Mouse (Mus musculus) MEL (cell line): ENCODE results near the gene Limch1. TPM values are rescaled to one million over a fixed set of nuclear protein-coding genes. Genes with fewer than 3 reads are reported as not detected.

Experiments used
- DNase-seq: peaks from one replicate; pipeline ENCODE4 v3.0.0; 2011; ENCODE audit warnings: low read depth, low spot score
- H3K27ac ChIP-seq: 2 replicates; pipeline ENCODE4 v1.5.1; 2012; ENCODE audit warnings: low read depth, mild to moderate bottlenecking, control low read depth, low read length, moderate library complexity; ENCODE audit not compliant: control insufficient read depth
- H3K27me3 ChIP-seq, 2 experiments: fragments of 150-350 bp in 1 of 2; sonication (generic) in 1 of 2; 2 replicates each; pipeline ENCODE4 v1.6.1; 2012; ENCODE audit warnings: low read length in 2 of 2, mild to moderate bottlenecking in 2 of 2, improper control_type of control experiment in 1 of 2, moderate library complexity in 1 of 2; ENCODE audit not compliant: insufficient read depth in 2 of 2, control insufficient read depth in 1 of 2
- H3K36me3 ChIP-seq, 2 experiments: 2 replicates each; pipeline ENCODE4 v1.6.1; 2012 to 2014; ENCODE audit warnings: low read length in 2 of 2, improper control_type of control experiment in 1 of 2, inconsistent platforms in 1 of 2, mild to moderate bottlenecking in 1 of 2; ENCODE audit not compliant: insufficient read depth in 2 of 2, control insufficient read depth in 1 of 2
- H3K4me1 ChIP-seq, 2 experiments: fragments of 150-350 bp in 1 of 2; sonication (generic) in 1 of 2; 2 replicates each; pipeline ENCODE4 v1.6.1; 2012; ENCODE audit warnings: low read length in 2 of 2, improper control_type of control experiment in 1 of 2, mild to moderate bottlenecking in 1 of 2; ENCODE audit not compliant: insufficient read depth in 2 of 2, control insufficient read depth in 1 of 2
- H3K4me3 ChIP-seq, 2 experiments: fragments of 150-350 bp in 1 of 2; sonication (generic) in 1 of 2; 2 replicates each; pipeline ENCODE4 v1.5.1; 2012; ENCODE audit warnings: low read depth in 2 of 2, low read length in 2 of 2, mild to moderate bottlenecking in 2 of 2, moderate library complexity in 2 of 2, control low read depth in 1 of 2, improper control_type of control experiment in 1 of 2; ENCODE audit not compliant: control insufficient read depth in 1 of 2, insufficient read depth in 1 of 2
- H3K79me2 ChIP-seq: 2 replicates; pipeline ENCODE4 v1.6.1; 2012; ENCODE audit warnings: mild to moderate bottlenecking, low read length, moderate library complexity; ENCODE audit not compliant: control insufficient read depth, poor library complexity, insufficient read depth
- H3K9ac ChIP-seq: 2 replicates; pipeline ENCODE4 v1.6.1; 2012; ENCODE audit warnings: low read depth, mild to moderate bottlenecking, control low read depth, low read length, moderate library complexity; ENCODE audit not compliant: control insufficient read depth, poor library complexity, severe bottlenecking
- H3K9me3 ChIP-seq: fragments of 150-350 bp; sonication (generic); replicated peaks from 2 replicates; pipeline ENCODE4 v1.6.1; 2012; ENCODE audit warnings: mild to moderate bottlenecking, low read length, improper control_type of control experiment, moderate library complexity; ENCODE audit not compliant: insufficient read depth
- BHLHE40 ChIP-seq: IDR thresholded peaks from 2 replicates; pipeline ENCODE4 v1.6.1; 2012; ENCODE audit warnings: low read depth, mild to moderate bottlenecking, inconsistent platforms, low read length, improper control_type of control experiment, borderline replicate concordance
- CHD1 ChIP-seq: IDR thresholded peaks from 2 replicates; pipeline ENCODE4 v1.6.1; 2012; ENCODE audit warnings: low read depth, mild to moderate bottlenecking, inconsistent platforms, low read length, improper control_type of control experiment
- CHD2 ChIP-seq: IDR thresholded peaks from 2 replicates; pipeline ENCODE4 v1.6.1; 2011; ENCODE audit warnings: low read length, improper control_type of control experiment
- CTCF ChIP-seq, 3 experiments: IDR thresholded peaks in 2 of 3; conservative IDR thresholded peaks in 1 of 3; 2 replicates each; pipeline ENCODE4 v1.5.1; 2011 to 2012; ENCODE audit warnings: low read length in 3 of 3, low read depth in 2 of 3, mild to moderate bottlenecking in 2 of 3, improper control_type of control experiment in 1 of 3, inconsistent platforms in 1 of 3, mixed read lengths in 1 of 3, moderate library complexity in 1 of 3; ENCODE audit not compliant: control insufficient read depth in 1 of 3, insufficient read depth in 1 of 3, poor library complexity in 1 of 3, severe bottlenecking in 1 of 3
- E2F4 ChIP-seq: IDR thresholded peaks from 2 replicates; pipeline ENCODE4 v1.6.1; 2011; ENCODE audit warnings: low read depth, low read length, improper control_type of control experiment, borderline replicate concordance
- ELF1 ChIP-seq: IDR thresholded peaks from 2 replicates; pipeline ENCODE4 v1.6.1; 2014; ENCODE audit warnings: low read depth, mild to moderate bottlenecking, inconsistent platforms, low read length, improper control_type of control experiment, moderate library complexity
- EP300 ChIP-seq, 2 experiments: IDR thresholded peaks; 2 replicates each; pipeline ENCODE4 v1.6.1; 2011; ENCODE audit warnings: improper control_type of control experiment in 2 of 2, low read length in 2 of 2, low read depth in 1 of 2, mild to moderate bottlenecking in 1 of 2
- GATA1 ChIP-seq: IDR thresholded peaks from 2 replicates; pipeline ENCODE4 v1.6.1; 2011; ENCODE audit warnings: low read depth, low read length, improper control_type of control experiment
- HCFC1 ChIP-seq: IDR thresholded peaks from 2 replicates; pipeline ENCODE4 v1.6.1; 2012; ENCODE audit warnings: low read depth, mild to moderate bottlenecking, inconsistent platforms, low read length, improper control_type of control experiment, moderate library complexity
- MAFK ChIP-seq: IDR thresholded peaks from 2 replicates; pipeline ENCODE4 v1.6.1; 2011; ENCODE audit warnings: low read depth, mild to moderate bottlenecking, low read length, improper control_type of control experiment, borderline replicate concordance
- MAX ChIP-seq: IDR thresholded peaks from 2 replicates; pipeline ENCODE4 v1.6.1; 2011; ENCODE audit warnings: low read length, improper control_type of control experiment
- MAZ ChIP-seq: IDR thresholded peaks from 2 replicates; pipeline ENCODE4 v1.6.1; 2012; ENCODE audit warnings: low read depth, mild to moderate bottlenecking, inconsistent platforms, low read length, improper control_type of control experiment
- MXI1 ChIP-seq: IDR thresholded peaks from 2 replicates; pipeline ENCODE4 v1.6.1; 2011; ENCODE audit warnings: mild to moderate bottlenecking, low read depth, low read length, improper control_type of control experiment
- NELFE ChIP-seq: IDR thresholded peaks from 2 replicates; pipeline ENCODE4 v1.6.1; 2011; ENCODE audit warnings: low read depth, low read length, improper control_type of control experiment
- NRF1 ChIP-seq: IDR thresholded peaks from 2 replicates; pipeline ENCODE4 v1.6.1; 2014; ENCODE audit warnings: low read depth, mild to moderate bottlenecking, inconsistent platforms, low read length, improper control_type of control experiment, moderate library complexity; ENCODE audit not compliant: poor library complexity, insufficient read depth, severe bottlenecking
- POLR2AphosphoS2 ChIP-seq: IDR thresholded peaks from 2 replicates; pipeline ENCODE4 v1.6.1; 2011; ENCODE audit warnings: low read length, improper control_type of control experiment
- POLR2AphosphoS5 ChIP-seq: IDR thresholded peaks from 2 replicates; pipeline ENCODE4 v1.6.1; 2012; ENCODE audit warnings: low read depth, borderline replicate concordance, mild to moderate bottlenecking, inconsistent platforms, low read length, moderate library complexity, mixed read lengths
- RAD21 ChIP-seq: IDR thresholded peaks from 2 replicates; pipeline ENCODE4 v1.6.1; 2011; ENCODE audit warnings: mild to moderate bottlenecking, low read depth, low read length, improper control_type of control experiment
- SMC3 ChIP-seq: IDR thresholded peaks from 2 replicates; pipeline ENCODE4 v1.6.1; 2011; ENCODE audit warnings: low read depth, low read length, improper control_type of control experiment
- TAL1 ChIP-seq: IDR thresholded peaks from 2 replicates; pipeline ENCODE4 v1.6.1; 2012; ENCODE audit warnings: mild to moderate bottlenecking, inconsistent platforms, low read length, moderate library complexity, mixed read lengths
- TBP ChIP-seq: IDR thresholded peaks from 2 replicates; pipeline ENCODE4 v1.8.0; 2011; ENCODE audit warnings: low read depth, low read length, improper control_type of control experiment
- TCF12 ChIP-seq: IDR thresholded peaks from 2 replicates; pipeline ENCODE4 v1.6.1; 2014; ENCODE audit warnings: low read depth, mild to moderate bottlenecking, inconsistent platforms, low read length, improper control_type of control experiment, moderate library complexity
- USF2 ChIP-seq, 2 experiments: IDR thresholded peaks; 2 replicates each; pipeline ENCODE4 v1.6.1; 2011 to 2012; ENCODE audit warnings: improper control_type of control experiment in 2 of 2, low read length in 2 of 2, borderline replicate concordance in 1 of 2, inconsistent platforms in 1 of 2, low read depth in 1 of 2, mild to moderate bottlenecking in 1 of 2; ENCODE audit not compliant: insufficient read depth in 1 of 2
- ZC3H11A ChIP-seq: IDR thresholded peaks from 2 replicates; pipeline ENCODE4 v1.6.1; 2012; ENCODE audit warnings: low read depth, mild to moderate bottlenecking, inconsistent platforms, low read length, improper control_type of control experiment
- ZKSCAN1 ChIP-seq: IDR thresholded peaks from 2 replicates; pipeline ENCODE4 v1.6.1; 2012; ENCODE audit warnings: low read depth, mild to moderate bottlenecking, inconsistent platforms, low read length, improper control_type of control experiment, moderate library complexity
- polyA plus RNA-seq, 2 experiments: library from polyadenylated mRNA; stranded (reverse) in 1 of 2; unstranded in 1 of 2; fragments of >175 nt in 1 of 2; fragments of >200 nt in 1 of 2; gene quantifications; 2 replicates each; pipeline versions ENCODE4 v1.2.1 to v1.2.4; 2012; ENCODE audit warnings: low replicate concordance in 2 of 2, low read depth in 1 of 2; ENCODE audit not compliant: insufficient read length in 2 of 2, insufficient read depth in 1 of 2, missing spikeins in 1 of 2
- total RNA-seq: library from RNA; depleted of rRNA; stranded (reverse); fragments of 300-350 nt; gene quantifications from 2 replicates; pipeline ENCODE4 v1.2.3, GENCODE M21; 2012

Gene Limch1
- total and polyA plus RNA-seq, 3 experiments = not detected

DNA sequence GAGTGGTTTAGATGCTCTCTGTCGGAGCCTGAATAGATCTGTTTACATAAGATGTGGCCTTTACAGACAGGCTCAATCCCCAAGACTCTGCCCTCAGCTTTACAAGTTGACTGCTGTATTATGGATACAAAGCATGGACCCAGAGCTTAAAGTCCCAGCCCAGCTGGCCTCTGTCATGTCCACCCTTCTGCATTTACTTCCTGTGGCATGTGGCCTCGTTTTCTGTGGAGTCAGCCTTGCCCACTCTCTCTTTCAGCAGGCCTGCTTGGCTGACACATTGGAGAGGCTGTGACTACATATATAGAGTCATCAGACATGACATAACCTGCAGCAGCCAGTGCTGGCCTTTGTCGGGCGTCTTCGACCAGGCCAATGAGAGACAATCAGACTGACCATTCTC lies 37.8 kb upstream of the Limch1 start:
- H3K9ac ChIP-seq = no peak overlapping the region
- H3K36me3 ChIP-seq = no peaks in the 10 kb centered on the region
- no peaks in the 10 kb centered on the region for H3K9me3 ChIP-seq
- H3K4me1 ChIP-seq = no peaks in the 10 kb centered on the region
- DNase-seq = no peak
- no peaks in the 10 kb centered on the region for H3K79me2 ChIP-seq
- H3K27ac ChIP-seq = no peak overlapping the region
- H3K27me3 ChIP-seq = no peaks in the 10 kb centered on the region
- H3K4me3 ChIP-seq = no peak overlapping the region
- TF ChIP-seq POLR2AphosphoS5 = no peak
- TF ChIP-seq E2F4 = no peak
- no peak for TF ChIP-seq POLR2AphosphoS2
- TF ChIP-seq TBP = no peak
- TF ChIP-seq MAFK = no peak
- no peak for TF ChIP-seq MXI1
- TF ChIP-seq ELF1 = no peak
- no peak for TF ChIP-seq SMC3
- TF ChIP-seq TAL1 = no peak
- TF ChIP-seq USF2 (IDR thresholded peaks at IDR 0.05; ENCODE audit: borderline replicate concordance in 1 of 2, insufficient read depth in 1 of 2, low read depth in 1 of 2, low read length in 2 of 2) = no peak
- no peak for TF ChIP-seq ZC3H11A
- TF ChIP-seq BHLHE40 = no peak
- no peak for TF ChIP-seq MAX
- TF ChIP-seq GATA1 = no peak
- no peak for TF ChIP-seq CTCF (IDR thresholded peaks at IDR 0.05 in 2 of 3, conservative IDR thresholded peaks at IDR 0.05 in 1 of 3; ENCODE audit: control insufficient read depth in 1 of 3, insufficient read depth in 1 of 3, low read depth in 2 of 3, low read length in 3 of 3, poor library complexity in 1 of 3, severe bottlenecking in 1 of 3)
- TF ChIP-seq NRF1 = no peak
- no peak for TF ChIP-seq RAD21
- no peak for TF ChIP-seq HCFC1
- TF ChIP-seq CHD2 = no peak

DNA sequence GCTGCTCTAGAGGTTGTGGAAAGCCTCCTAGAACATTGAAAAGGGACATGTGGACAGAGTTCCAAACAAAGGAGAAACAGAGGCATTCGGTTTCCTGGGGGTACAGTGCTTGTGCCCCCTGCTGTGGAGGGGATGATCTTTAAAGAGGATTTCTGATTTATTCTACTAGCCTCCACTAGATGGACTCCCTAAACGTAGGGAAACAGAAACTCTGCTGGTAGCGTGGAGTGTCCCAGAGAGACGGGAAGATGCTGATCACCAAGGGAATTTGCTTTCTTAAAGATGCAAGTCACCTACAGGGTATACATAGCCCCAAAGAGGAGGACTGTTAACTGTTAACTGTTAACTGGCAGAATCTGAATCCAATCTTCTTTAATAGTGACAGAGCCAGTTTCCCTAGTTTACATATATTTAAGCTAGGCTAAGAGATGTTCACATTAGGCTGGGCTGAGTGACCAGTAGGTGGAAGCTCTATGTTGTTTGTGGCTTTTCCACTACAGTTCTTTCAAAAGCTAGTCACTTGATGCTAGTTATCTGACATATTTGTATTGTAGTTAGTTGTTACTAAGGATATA lies 35.1 kb upstream of the Limch1 start:
- Histone ChIP-seq H3K79me2 (no peaks in the 10 kb centered on the region), H3K9me3 (no peaks in the 10 kb centered on the region), H3K9ac (no peak overlapping the region), H3K36me3 (no peaks in the 10 kb centered on the region), H3K27ac (no peak overlapping the region), H3K27me3 (no peaks in the 10 kb centered on the region), H3K4me3 (no peak overlapping the region), H3K4me1 (no peaks in the 10 kb centered on the region)
- no peak for TF ChIP-seq ZKSCAN1
- TF ChIP-seq MAFK = no peak
- TF ChIP-seq MAZ = no peak
- no peak for TF ChIP-seq CHD1
- no peak for TF ChIP-seq HCFC1
- no peak for TF ChIP-seq ZC3H11A
- no peak for TF ChIP-seq TCF12
- TF ChIP-seq NELFE = no peak
- TF ChIP-seq EP300 (IDR thresholded peaks at IDR 0.05; ENCODE audit: low read depth in 1 of 2, low read length in 2 of 2) = no peak
- TF ChIP-seq GATA1 = no peak
- TF ChIP-seq USF2 (IDR thresholded peaks at IDR 0.05; ENCODE audit: borderline replicate concordance in 1 of 2, insufficient read depth in 1 of 2, low read depth in 1 of 2, low read length in 2 of 2) = no peak
- no peak for TF ChIP-seq TBP
- no peak for TF ChIP-seq MAX
- DNase-seq = no peak
